Mouse (Mus musculus) layer of hippocampus, adult 2 months (tissue): Measurements from ENCODE around the gene Grap. TPM values are rescaled to one million over a fixed set of nuclear protein-coding genes. Genes with fewer than 3 reads are reported as not detected.

Experiments used
- DNase-seq, 2 experiments: peaks; one replicate each; pipeline ENCODE4 v3.0.0; 2022; ENCODE audit warnings: low spot score in 2 of 2
- H3K27ac ChIP-seq: fragments of 200-600 bp; 2 replicates; pipeline ENCODE4 v1.8.1; 2022
- H3K4me3 ChIP-seq: fragments of 200-600 bp; 2 replicates; pipeline ENCODE4 v1.8.1; 2022; ENCODE audit warnings: mild to moderate bottlenecking
- CTCF ChIP-seq: fragments of 200-600 bp; conservative IDR thresholded peaks from 2 replicates; pipeline ENCODE4 v1.8.1; 2022; ENCODE audit warnings: antibody characterized with exemption, mild to moderate bottlenecking, moderate library complexity
- total RNA-seq, 2 experiments: library from RNA; stranded (reverse); gene quantifications; 2 replicates each; pipeline ENCODE4 v1.2.3; 2021

The Grap gene
- total RNA-seq, 2 experiments from 2014 or later = 4.1 to 4.4 TPM

DNA sequence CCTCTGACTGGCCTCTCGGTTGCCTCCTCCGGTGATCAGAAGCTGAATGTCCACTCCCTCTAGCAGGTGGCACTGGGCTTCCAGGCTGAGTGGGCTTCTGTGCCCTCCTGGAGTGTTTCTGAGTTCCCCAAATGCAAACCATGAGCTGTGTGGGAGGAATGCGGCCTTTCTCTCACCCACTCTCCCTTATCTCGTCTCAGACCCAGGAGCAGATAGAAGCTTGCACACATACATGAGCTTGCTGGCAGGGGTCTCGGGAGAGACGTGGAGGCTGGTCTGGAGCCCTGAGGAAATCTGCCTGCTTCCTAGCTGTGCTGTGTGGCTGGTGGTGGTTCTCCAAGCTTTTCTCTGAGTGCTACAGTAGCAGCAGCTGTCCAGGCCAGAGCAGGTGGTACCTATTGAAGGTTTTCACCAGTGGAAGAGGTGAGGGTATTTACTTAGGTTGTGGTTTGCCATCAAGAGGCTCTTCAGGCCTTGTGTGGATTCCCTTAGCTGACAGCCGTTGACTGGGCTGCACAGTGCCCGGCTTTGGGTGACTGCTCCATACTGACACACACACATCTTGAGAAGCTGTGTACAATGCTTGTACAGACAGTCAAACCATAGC lies 32.2 kb downstream of the Grap start:
- DNase-seq = no peak
- Histone ChIP-seq H3K27ac (no peak overlapping the region), H3K4me3 (no peak overlapping the region)
- no peak for TF ChIP-seq CTCF

GRCm38 (mm10) chr11:61686141-61686540 lies 33.1 kb downstream of the Grap start:
- no peak for TF ChIP-seq CTCF
- Histone ChIP-seq H3K4me3 (no peak overlapping the region), H3K27ac (no peak overlapping the region)
- DNase-seq = no peak

GRCm38 (mm10) chr11:61686906-61687453 lies 33.9 kb downstream of the Grap start:
- TF ChIP-seq CTCF = no peak
- H3K4me3 ChIP-seq = no peak overlapping the region
- no peak for DNase-seq
- no peak overlapping the region for H3K27ac ChIP-seq

DNA sequence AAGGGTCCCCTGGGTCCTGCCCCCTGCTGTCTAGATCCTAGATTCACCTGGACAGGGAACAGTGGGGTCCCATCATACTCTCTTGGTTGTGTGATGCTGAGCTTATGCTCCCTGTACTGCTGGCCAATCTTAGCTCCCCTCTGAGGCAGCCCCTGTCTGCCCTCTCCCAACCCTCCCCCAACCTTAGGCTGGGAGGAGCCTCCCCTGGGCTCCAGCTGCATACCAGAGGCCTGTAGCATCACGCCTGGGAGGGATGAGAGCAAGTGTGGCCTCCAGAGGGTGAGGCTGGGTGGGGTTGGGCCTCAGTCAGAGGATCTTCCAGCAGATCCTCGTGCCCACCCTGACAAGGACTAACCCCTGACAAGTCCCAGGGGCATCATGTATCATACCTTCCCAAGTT lies 34.5 kb downstream of the Grap start:
- no peak for TF ChIP-seq CTCF
- no peak for DNase-seq

DNA sequence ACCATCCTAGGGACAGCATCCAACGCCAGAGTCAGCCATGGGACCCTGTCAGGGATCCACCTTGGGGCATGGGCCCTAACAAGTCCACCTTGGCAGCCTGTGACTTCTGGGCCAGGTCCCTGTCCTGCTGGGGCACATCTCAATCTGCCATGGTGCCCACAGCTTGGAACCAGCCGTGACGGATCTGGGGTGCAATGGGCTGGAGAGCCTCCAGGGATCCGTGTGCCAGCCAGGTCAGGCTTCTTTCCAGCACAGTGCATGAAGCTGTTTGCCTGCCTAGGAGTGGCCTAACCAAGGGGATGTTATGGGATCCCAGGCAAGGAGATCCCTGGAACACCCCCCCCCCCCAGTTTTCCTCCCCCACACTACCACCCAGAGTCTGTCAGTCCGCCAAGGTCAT lies 39.9 kb downstream of the Grap start:
- Histone ChIP-seq H3K27ac (no peak overlapping the region), H3K4me3 (no peak overlapping the region)
- no peak for DNase-seq
- no peak for TF ChIP-seq CTCF

More for the DNA sequence above, 34.5 kb downstream of the Grap start:
- H3K4me3 ChIP-seq = no peak overlapping the region
- no peak overlapping the region for H3K27ac ChIP-seq

DNA sequence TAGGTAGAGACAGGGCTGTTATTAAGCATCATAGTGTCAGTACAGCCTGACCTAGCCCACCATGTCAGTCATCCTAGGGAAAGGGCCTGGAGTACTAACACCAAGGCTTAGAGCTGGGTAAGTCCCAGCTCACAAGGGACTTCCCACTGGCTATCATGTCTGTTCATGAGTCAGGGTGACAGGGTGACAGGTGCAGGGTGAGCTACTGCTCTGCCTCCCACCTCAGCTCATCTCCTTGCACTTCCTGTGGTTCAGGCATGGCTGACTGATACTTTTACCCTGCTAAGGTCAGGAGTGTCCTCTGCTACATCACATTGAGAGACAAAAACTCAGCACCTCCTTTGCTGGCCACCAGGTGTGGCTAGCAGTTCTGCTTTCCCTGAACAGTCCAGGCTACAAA lies 45.8 kb downstream of the Grap start:
- DNase-seq = no peak
- Histone ChIP-seq H3K4me3 (no peak overlapping the region), H3K27ac (no peak overlapping the region)
- no peak for TF ChIP-seq CTCF

GRCm38 (mm10) chr11:61699460-61699859 lies 46.4 kb downstream of the Grap start:
- Histone ChIP-seq H3K27ac (no peak overlapping the region), H3K4me3 (no peak overlapping the region)
- TF ChIP-seq CTCF = no peak
- DNase-seq = no peak

DNA sequence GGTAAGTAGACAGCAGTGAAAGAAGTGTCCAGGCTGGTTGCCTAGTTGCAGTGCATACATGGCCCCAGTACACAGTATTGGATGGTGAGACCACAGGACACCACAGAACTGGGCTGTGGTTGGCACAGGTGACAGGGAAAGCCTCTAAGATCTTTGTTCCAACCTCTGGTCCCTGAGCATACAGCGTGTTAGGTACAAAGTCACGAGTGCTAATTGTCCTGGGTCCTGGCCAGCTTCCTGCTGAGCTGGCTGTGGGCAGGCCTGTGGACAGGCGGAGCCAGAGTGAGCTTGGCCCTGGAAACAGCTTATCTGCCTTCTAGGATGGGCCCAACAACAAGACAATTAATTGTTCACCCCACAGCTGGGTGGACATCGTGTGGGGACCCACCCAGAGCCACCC lies 46.9 kb downstream of the Grap start:
- TF ChIP-seq CTCF = no peak
- Histone ChIP-seq H3K4me3 (no peak overlapping the region), H3K27ac (no peak overlapping the region)
- DNase-seq = no peak

DNA sequence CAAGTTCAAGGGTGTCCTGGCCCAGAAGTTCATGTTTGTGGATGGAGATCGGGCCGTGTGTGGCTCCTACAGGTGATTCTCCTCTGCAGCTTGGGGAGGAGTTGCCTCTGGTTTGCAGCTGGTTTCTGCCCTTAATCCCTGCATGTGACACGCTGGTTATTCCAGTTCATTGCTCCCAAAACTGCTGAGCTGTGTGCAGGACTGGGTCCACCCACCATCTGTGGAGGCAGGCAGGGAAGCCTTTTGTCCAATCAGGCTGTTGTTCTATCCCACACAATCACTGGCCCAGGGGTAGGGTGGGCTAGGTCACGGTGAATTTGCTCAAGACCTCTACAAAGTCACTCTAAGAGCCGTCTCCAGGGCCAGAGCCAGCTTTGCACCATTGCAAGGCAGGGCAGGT lies 48.6 kb downstream of the Grap start:
- no peak for DNase-seq
- no peak for TF ChIP-seq CTCF
- Histone ChIP-seq H3K4me3 (no peak overlapping the region), H3K27ac (no peak overlapping the region)

DNA sequence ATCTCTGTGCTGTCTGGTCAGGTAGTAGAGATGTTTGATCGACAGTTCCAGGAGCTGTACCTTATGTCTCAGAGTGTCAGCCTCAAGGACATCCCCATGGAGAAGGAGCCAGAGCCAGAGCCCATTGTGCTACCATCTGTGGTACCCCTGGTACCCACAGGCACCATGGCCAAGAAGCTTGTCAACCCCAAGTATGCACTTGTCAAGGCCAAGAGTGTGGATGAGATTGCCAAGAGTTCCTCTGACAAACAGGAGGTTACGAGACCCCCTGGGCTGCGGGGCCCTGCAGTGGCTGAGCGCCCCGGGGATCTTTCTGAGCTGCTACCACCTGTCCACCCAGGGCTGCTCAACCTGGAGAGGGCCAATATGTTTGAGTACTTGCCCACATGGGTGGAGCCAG lies 49.4 kb downstream of the Grap start:
- Histone ChIP-seq H3K27ac (no peak overlapping the region), H3K4me3 (no peak overlapping the region)
- no peak for DNase-seq
- no peak for TF ChIP-seq CTCF

GRCm38 (mm10) chr11:61705581-61705980 lies 52.5 kb downstream of the Grap start:
- TF ChIP-seq CTCF = no peak
- no peak for DNase-seq
- Histone ChIP-seq H3K27ac (no peak overlapping the region), H3K4me3 (no peak overlapping the region)

GRCm38 (mm10) chr11:61706232-61706631 lies 53.2 kb downstream of the Grap start:
- H3K27ac ChIP-seq = no peak overlapping the region
- no peak overlapping the region for H3K4me3 ChIP-seq
- no peak for TF ChIP-seq CTCF
- DNase-seq = no peak

GRCm38 (mm10) chr11:61708928-61709327 lies 55.9 kb downstream of the Grap start:
- no peak for DNase-seq
- no peak overlapping the region for H3K27ac ChIP-seq
- H3K4me3 ChIP-seq = no peak overlapping the region
- TF ChIP-seq CTCF = no peak

- TF ChIP-seq CTCF = no peak
- no peak for DNase-seq
- no peak overlapping the region for H3K27ac ChIP-seq
These were observed 60.2 kb downstream of the Grap start for GRCm38 (mm10) chr11:61713157-61713855.

More at GRCm38 (mm10) chr11:61713157-61713855, 60.2 kb downstream of the Grap start:
- H3K4me3 ChIP-seq = no peak overlapping the region
